Mouse (Mus musculus) neural tube, embryonic 10.5 days (tissue): Measurements from ENCODE around the gene 4930474N05Rik.

ENCODE experiments used
- DNase-seq: peaks from one replicate; pipeline ENCODE4 v3.0.0-alpha.2; 2017; ENCODE audit warnings: low spot score; ENCODE audit errors: extremely low spot score

The 4930474N05Rik gene

DNA sequence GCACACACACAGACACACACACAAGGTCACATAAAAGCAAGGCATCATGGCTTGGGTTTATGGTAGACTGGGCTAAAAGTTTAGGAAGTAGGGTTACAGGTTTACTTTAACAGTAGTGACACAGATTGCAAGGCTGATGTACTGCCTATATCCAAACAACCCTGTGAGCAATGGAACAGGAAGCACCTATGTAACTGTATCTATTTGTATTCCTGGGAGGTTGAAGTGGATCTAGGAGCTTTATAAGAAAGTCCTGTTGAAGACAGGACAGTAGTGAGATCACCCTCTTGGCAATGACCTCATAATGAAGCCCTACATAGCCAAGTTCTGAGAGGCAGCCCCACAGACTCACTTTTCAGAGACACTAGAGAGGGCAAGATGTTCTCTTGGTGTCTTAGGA, at the start of gene 4930474N05Rik:
Gene 4930474N05Rik, plus strand, starts transcription at position 301 of the 400 bp plus-strand sequence.
- DNase-seq = no peak

DNA sequence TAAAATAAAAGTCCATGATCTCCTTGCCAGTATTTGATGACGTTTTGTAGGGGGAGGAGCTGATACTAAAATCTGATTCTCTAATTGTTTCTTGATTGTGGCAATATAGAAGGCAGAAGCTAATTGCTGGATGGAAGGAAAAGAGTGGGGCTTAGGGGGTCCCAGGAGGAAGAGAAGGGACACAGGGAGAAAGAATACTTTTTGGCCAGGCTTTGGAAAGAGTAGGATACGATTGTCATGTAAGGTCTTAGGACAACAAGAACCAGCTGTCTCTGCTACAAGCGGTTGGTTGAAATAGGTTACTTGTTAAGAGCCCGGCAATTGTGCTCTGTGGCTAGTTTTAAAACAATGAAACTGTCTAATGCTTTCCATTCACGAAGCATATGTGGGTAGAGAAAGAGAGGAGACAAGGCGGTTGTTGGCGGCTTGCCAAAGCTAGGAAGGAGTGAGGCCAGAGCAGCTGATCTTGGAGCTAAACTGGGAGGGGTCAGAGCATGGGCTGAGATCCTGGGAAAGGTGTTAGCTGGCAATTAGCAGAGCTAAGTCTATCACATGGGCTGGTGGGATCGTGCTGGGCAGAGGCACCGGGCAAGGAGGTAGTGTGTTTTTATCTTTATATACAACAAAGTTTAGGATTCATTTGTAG, 45.8 kb upstream of the 4930474N05Rik start:
- DNase-seq = no peak

GRCm38 (mm10) chr14:36053281-36053680, 41.4 kb upstream of the 4930474N05Rik start:
- DNase-seq = no peak

DNA sequence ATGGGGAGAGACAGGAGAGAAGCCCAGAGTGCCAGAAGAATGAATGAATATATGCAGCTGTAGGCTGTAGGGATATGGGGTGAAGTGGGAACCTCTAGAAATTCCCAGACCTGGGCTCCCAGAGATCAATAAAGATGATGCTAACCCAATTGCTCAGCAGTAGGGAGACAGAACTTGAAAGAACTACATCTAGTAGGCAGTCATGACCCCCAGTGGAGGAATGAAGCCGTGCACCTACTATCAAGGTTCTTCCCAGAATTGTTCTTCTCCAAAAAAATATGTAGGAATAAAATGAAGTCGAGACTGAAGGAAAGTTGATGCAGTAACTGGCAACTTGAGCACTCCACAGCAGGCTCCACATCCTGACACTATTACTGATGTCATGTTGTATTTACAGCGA, 3.8 kb downstream of the 4930474N05Rik start:
- DNase-seq = no peak

DNA sequence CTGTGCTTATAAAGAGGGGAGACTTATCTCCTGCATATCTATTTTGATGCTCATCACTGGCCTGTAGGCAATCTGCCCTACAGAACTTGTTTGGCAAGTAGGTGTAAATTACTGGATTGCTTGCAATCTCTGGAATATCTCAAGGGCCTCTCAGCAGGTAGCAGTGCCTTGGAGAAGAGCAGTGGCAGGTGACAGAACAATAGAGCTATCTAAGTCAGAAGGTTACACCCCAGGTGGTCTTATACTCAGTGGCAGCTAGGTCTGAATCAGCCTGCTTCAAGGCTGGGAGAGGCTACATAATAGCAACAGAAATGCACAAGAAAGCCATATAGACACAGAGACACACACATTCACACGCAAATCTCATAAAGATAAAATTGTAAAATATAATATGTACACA, 4.9 kb downstream of the 4930474N05Rik start:
- DNase-seq = no peak

- DNase-seq = no peak
These were observed 6.0 kb downstream of the 4930474N05Rik start for GRCm38 (mm10) chr14:36100731-36101130.

DNA sequence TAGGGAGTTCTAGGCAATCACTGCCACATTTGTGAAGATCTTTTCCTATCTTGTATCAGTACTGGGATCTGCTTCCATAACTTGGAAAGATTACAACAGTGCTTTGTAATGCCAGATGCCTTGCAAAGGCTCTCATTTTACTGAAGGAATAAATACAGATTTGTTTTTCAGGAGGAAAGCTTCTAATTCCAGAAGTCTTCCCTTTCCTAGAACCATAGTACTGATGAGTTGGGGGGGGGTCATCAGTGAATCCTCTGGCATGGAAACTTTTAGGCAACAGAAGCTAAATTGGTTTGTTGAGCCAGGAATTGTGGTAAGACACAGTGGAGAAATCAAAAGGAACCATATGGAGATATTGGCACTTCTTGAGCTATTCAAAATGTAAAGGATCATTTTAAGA, 19.8 kb downstream of the 4930474N05Rik start:
- no peak for DNase-seq

DNA sequence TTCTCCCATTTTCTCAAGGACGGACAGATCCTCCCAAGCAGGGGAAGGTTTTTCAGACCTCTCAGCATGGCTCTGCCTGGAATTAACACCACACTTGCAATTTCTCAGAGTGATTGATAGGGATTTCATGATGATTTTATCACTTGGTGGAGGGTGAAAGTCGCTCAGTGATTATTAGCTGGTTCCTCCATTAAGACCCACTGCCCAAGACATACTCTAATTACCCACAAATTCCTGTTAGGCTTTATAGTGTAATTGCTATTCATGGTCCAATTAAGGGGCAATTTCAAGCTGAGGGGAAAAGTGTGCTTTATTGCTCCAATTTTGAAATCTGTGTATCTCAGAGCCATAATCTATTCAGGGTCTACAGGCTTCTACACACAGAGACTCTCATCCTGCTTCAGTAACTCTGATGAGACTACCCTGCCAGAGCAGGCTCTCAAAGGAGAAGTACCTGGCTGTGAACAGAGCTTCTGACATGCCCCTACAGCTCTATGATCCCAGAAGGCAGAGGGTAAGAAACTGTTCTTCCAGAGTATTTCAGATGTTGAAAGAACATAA, 29.1 kb downstream of the 4930474N05Rik start:
- no peak for DNase-seq

GRCm38 (mm10) chr14:36135749-36136148, 41.0 kb downstream of the 4930474N05Rik start:
- DNase-seq = no peak

DNA sequence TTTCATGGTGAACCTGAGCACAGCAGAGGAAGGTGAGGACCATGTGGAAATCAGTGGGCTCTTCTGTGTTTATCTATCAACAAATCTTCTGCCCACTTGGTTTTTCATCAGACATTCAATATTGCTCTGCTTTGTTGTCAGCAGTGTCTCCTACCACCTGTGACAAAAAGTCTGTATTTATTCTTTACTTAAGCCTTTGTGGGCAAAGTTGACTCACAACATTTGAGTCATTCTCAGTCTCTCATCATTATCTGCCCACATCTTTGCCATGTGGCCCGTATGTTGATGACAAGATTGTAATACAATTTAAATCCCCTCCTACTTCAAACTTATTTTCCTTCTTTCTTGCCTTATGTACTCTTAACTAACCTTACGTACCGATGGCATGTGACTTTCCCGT, 43.0 kb downstream of the 4930474N05Rik start:
- no peak for DNase-seq

DNA sequence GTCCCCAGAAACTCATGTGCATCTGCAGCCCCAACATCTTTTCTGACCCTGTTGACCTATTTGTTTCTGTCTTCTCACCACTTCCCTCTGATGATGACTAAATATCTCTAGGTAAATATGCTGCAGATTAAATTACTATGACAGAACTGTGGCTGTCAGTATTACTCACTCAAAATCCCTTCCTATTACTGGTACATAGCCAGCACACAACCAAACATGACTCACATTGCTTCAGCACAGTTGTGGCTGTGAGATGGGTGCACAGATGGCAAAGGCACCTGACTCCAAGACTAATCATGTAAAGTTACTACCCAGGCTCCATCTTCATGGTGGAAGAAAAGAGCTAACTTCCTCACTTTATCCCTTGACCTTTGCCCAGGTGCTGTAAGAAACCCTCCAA, 50.5 kb downstream of the 4930474N05Rik start:
- no peak for DNase-seq
